Comparison of ENCODE assay signal across 8 mouse cellular contexts in the genomic region with DNA sequence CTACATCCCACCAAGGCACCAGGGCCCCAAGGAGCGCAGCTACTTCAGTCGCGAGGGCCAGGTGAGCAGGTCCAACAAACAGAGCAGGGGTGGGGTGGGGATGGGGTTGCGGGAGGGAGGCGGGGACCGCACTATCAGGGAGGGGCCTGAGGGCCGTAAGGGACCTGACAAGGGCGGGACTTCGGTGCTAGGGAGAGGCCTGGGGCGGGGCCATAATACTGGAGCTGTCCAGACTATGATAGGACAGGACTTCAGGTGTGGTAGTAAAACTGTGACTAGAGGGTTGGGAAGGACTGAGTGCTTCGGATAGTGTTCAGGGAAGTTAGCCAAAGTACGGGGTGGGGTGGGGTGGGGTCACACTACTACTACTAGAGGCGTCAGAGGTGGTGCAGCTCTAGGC. TPM values are rescaled to one million over a fixed set of nuclear protein-coding genes. Genes with fewer than 3 reads are reported as not detected.
A peak's percentile ranks its signal among the peaks of the same experiment; 100 is the strongest.
DNase-seq lines count a peak whose midpoint lies in the region; ATAC-seq and TF ChIP-seq lines count a peak whose summit lies in the region.

No protein-coding gene starts in this region.

- peak overlapping the region; percentile 45 for H3K4me2 ChIP-seq in forebrain, embryonic 12.5 days
- peak overlapping the region; percentile 49 for H3K4me2 ChIP-seq in limb, embryonic 12.5 days
- H3K4me2 ChIP-seq in neural tube, embryonic 13.5 days = peak overlapping the region; percentile 51

- no peak for TF ChIP-seq CTCF in layer of hippocampus, adult 2 months (conservative IDR thresholded peaks at IDR 0.05)
- no peak for TF ChIP-seq CTCF in thymus, adult 2 months (IDR thresholded peaks at IDR 0.05; ENCODE audit: borderline replicate concordance, control insufficient read depth, extremely low read depth, insufficient read depth, low read length, poor library complexity)

- DNase-seq in layer of hippocampus, adult 2 months (ENCODE audit: low spot score in 2 of 2) = no peak
- no peak for DNase-seq in layer of hippocampus, postnatal 14 days (ENCODE audit: low spot score in 2 of 2)
- DNase-seq in adrenal gland, adult 18-20 months (ENCODE audit: low spot score in 2 of 2) = no peak
- no peak for DNase-seq in cerebellum, postnatal 14 days
- no peak for DNase-seq in thymus, adult 2 months

- no peaks in the 10 kb centered on the region; the same call in none of the 2 replicates for H3K27me3 ChIP-seq in forebrain, embryonic 12.5 days
- peaks cover 4% of the 10 kb centered on the region; the same call in 1 of the 2 replicates for H3K27me3 ChIP-seq in limb, embryonic 12.5 days
- H3K27me3 ChIP-seq in neural tube, embryonic 13.5 days = no peaks in the 10 kb centered on the region
- no peaks in the 10 kb centered on the region; the same call in 1 of the 2 replicates for H3K27me3 ChIP-seq in thymus, adult 2 months (ENCODE audit: control insufficient read depth, insufficient read depth, low read length)

- TF ChIP-seq POLR2A in thymus, adult 2 months (IDR thresholded peaks at IDR 0.05; ENCODE audit: control insufficient read depth, extremely low read depth, insufficient read depth, low read length, poor library complexity) = no peak

- no peaks in the 10 kb centered on the region for H3K9me3 ChIP-seq in forebrain, embryonic 12.5 days
- H3K9me3 ChIP-seq in limb, embryonic 12.5 days = no peaks in the 10 kb centered on the region
- H3K9me3 ChIP-seq in neural tube, embryonic 13.5 days = no peaks in the 10 kb centered on the region

- H3K4me3 ChIP-seq in layer of hippocampus, adult 2 months = peak overlapping the region; percentile 54
- peak overlapping the region; percentile 14; the same call in 1 of the 2 replicates for H3K4me3 ChIP-seq in forebrain, embryonic 12.5 days (replicated peaks)
- H3K4me3 ChIP-seq in limb, embryonic 12.5 days (replicated peaks) = peak overlapping the region; percentile 24
- H3K4me3 ChIP-seq in neural tube, embryonic 13.5 days = peak overlapping the region; percentile 22
- H3K4me3 ChIP-seq in thymus, adult 2 months (ENCODE audit: control insufficient read depth, insufficient read depth, low read length) = no peak overlapping the region

- H3K36me3 ChIP-seq in forebrain, embryonic 12.5 days (replicated peaks) = peaks cover 7% of the 10 kb centered on the region
- H3K36me3 ChIP-seq in limb, embryonic 12.5 days = peaks cover 9% of the 10 kb centered on the region
- peaks cover 4% of the 10 kb centered on the region for H3K36me3 ChIP-seq in neural tube, embryonic 13.5 days
- H3K36me3 ChIP-seq in thymus, adult 2 months (ENCODE audit: control insufficient read depth, insufficient read depth, low read length) = no peaks in the 10 kb centered on the region

- 19% methylated on average over 12 of the region's 13 CpGs for WGBS in forebrain, embryonic 12.5 days
- 10% methylated on average over 13 of the region's 13 CpGs for WGBS in limb, embryonic 12.5 days
- 18% methylated on average over 13 of the region's 13 CpGs for WGBS in neural tube, embryonic 13.5 days
- 40% methylated on average over 13 of the region's 13 CpGs for WGBS in thymus, adult 2 months

- no peak for ATAC-seq in forebrain, embryonic 12.5 days (ENCODE audit: low FRiP score)
- ATAC-seq in limb, embryonic 12.5 days (ENCODE audit: insufficient number of reproducible peaks, insufficient read depth, low FRiP score, low TSS enrichment, low read depth) = 0 out of 2 replicates have a peak, but pooled peaks have one; percentile 17
- no peak for ATAC-seq in neural tube, embryonic 13.5 days (ENCODE audit: low read depth)

- H3K9ac ChIP-seq in forebrain, embryonic 12.5 days = no peak overlapping the region
- H3K9ac ChIP-seq in limb, embryonic 12.5 days (replicated peaks) = no peak overlapping the region
- 0 out of 2 replicates have a peak overlapping the region, but pooled peaks have one; percentile 41 for H3K9ac ChIP-seq in neural tube, embryonic 13.5 days

- peak overlapping the region; percentile 50 for H3K27ac ChIP-seq in layer of hippocampus, adult 2 months
- no peak overlapping the region for H3K27ac ChIP-seq in forebrain, embryonic 12.5 days
- H3K27ac ChIP-seq in limb, embryonic 12.5 days = no peak overlapping the region
- H3K27ac ChIP-seq in neural tube, embryonic 13.5 days (replicated peaks) = no peak overlapping the region
- H3K27ac ChIP-seq in thymus, adult 2 months (ENCODE audit: control insufficient read depth, insufficient read depth, low read length) = no peak overlapping the region

- H3K4me1 ChIP-seq in forebrain, embryonic 12.5 days = no peaks in the 10 kb centered on the region
- peaks cover 7% of the 10 kb centered on the region; the same call in 1 of the 2 replicates for H3K4me1 ChIP-seq in limb, embryonic 12.5 days (replicated peaks)
- peaks cover 18% of the 10 kb centered on the region for H3K4me1 ChIP-seq in neural tube, embryonic 13.5 days (replicated peaks)
- no peaks in the 10 kb centered on the region for H3K4me1 ChIP-seq in thymus, adult 2 months (replicated peaks; ENCODE audit: control insufficient read depth, insufficient read depth, low read length)

RNA-seq across cellular contexts. Expression of a gene that starts 0.4 kb away (rescaled TPM):
- total RNA-seq in layer of hippocampus, adult 2 months (2021) = 10 to 100 TPM; 11.8 to 16.0 TPM
- total RNA-seq in layer of hippocampus, postnatal 14 days (2021) = 10 to 100 TPM; 11.3 to 16.7 TPM
- 0.68 and 1.1 TPM in 2 replicates for polyA plus RNA-seq in forebrain, embryonic 12.5 days (2016; fragmentation: Nextera tagmentation; extraction: Ambion mirVana)
- polyA plus RNA-seq in limb, embryonic 12.5 days (2016; fragmentation: Nextera tagmentation; extraction: Ambion mirVana) = 0.29 and 0.69 TPM in 2 replicates
- polyA plus RNA-seq in neural tube, embryonic 13.5 days (2015; fragmentation: Nextera tagmentation; extraction: Ambion mirVana) = 2.9 and 3.8 TPM in 2 replicates
- total RNA-seq in adrenal gland, adult 18-20 months (2021) = under 1 TPM in 1 of 2 experiments, not detected in 1; 0.20 TPM
- 0.05 and 0.11 TPM in 2 replicates for polyA plus RNA-seq in thymus, adult 2 months (2012; rRNA removed)

RNA-seq across cellular contexts. Expression of a gene that starts 15.6 kb away (rescaled TPM):
- 10 to 100 TPM; 18.3 to 19.2 TPM for total RNA-seq in layer of hippocampus, adult 2 months (2021)
- 10 to 100 TPM; 14.8 to 15.8 TPM for total RNA-seq in layer of hippocampus, postnatal 14 days (2021)
- 39.5 and 40.5 TPM in 2 replicates for polyA plus RNA-seq in forebrain, embryonic 12.5 days (2016; fragmentation: Nextera tagmentation; extraction: Ambion mirVana)
- 44.5 TPM in 2 replicates for polyA plus RNA-seq in limb, embryonic 12.5 days (2016; fragmentation: Nextera tagmentation; extraction: Ambion mirVana)
- 24.7 and 32.9 TPM in 2 replicates for polyA plus RNA-seq in neural tube, embryonic 13.5 days (2015; fragmentation: Nextera tagmentation; extraction: Ambion mirVana)
- 10 to 100 TPM; 13.3 to 14.9 TPM for total RNA-seq in adrenal gland, adult 18-20 months (2021)
- polyA plus RNA-seq in thymus, adult 2 months (2012; rRNA removed) = 26.7 and 31.5 TPM in 2 replicates

RNA-seq across cellular contexts. Expression of a gene that starts 15.7 kb away (rescaled TPM):
- 10 to 100 TPM; 24.0 to 26.8 TPM for total RNA-seq in layer of hippocampus, adult 2 months (2021)
- total RNA-seq in layer of hippocampus, postnatal 14 days (2021) = 10 to 100 TPM; 16.7 to 23.4 TPM
- 16.1 and 18.4 TPM in 2 replicates for polyA plus RNA-seq in forebrain, embryonic 12.5 days (2016; fragmentation: Nextera tagmentation; extraction: Ambion mirVana)
- 20.9 and 22.7 TPM in 2 replicates for polyA plus RNA-seq in limb, embryonic 12.5 days (2016; fragmentation: Nextera tagmentation; extraction: Ambion mirVana)
- 11.2 and 14.3 TPM in 2 replicates for polyA plus RNA-seq in neural tube, embryonic 13.5 days (2015; fragmentation: Nextera tagmentation; extraction: Ambion mirVana)
- total RNA-seq in adrenal gland, adult 18-20 months (2021) = 10 to 100 TPM; 14.8 to 15.5 TPM
- polyA plus RNA-seq in thymus, adult 2 months (2012; rRNA removed) = 13.0 and 15.3 TPM in 2 replicates
